Mouse (Mus musculus) Patski (cell line): ENCODE data around the gene Pard3b. TPM values are rescaled to one million over a fixed set of nuclear protein-coding genes. Genes with fewer than 3 reads are reported as not detected.

ENCODE experiments used
- ATAC-seq: fragments of 100-300 bp; one replicate; pipeline ENCODE4 v1.8.0; 2021
- CTCF ChIA-PET: fragments of 350-600 bp; sonication (Branson Sonifier 250); formaldehyde crosslinking; loops from one replicate; lab custom pipeline; 2022; ENCODE audit warnings: inconsistent platforms; lab: Charles Lee
- POLR2A ChIA-PET: fragments of 350-600 bp; sonication (Branson Sonifier 250); formaldehyde crosslinking; loops from one replicate; lab custom pipeline; 2022; ENCODE audit warnings: antibody characterized with exemption, inconsistent platforms; lab: Charles Lee
- DNase-seq: peaks from one replicate; pipeline ENCODE4 v3.0.0-alpha.2; 2011; ENCODE audit warnings: low read depth, low spot score
- H3K27me3 ChIP-seq: fragments of 371-371 bp; one replicate; pipeline ENCODE4 v1.5.1; 2021
- CTCF ChIP-seq: fragments of 100-300 bp; IDR thresholded peaks from one replicate; pipeline ENCODE4 v1.5.1; 2021
- in situ Hi-C: fragments of 300-500 bp; cut with MboI; formaldehyde crosslinking; loops from 3 replicates; pipeline ENCODE4 v1.11.1; 2018; ENCODE audit warnings: low pct_unique_long_range_greater_than_20kb, mixed read lengths
- polyA plus RNA-seq: library from polyadenylated mRNA; unstranded; gene quantifications from one replicate; pipeline ENCODE4 v1.2.3, GENCODE M21; 2021

Gene Pard3b
- polyA plus RNA-seq, 1 experiment from 2014 or later, result 9.1 TPM

DNA sequence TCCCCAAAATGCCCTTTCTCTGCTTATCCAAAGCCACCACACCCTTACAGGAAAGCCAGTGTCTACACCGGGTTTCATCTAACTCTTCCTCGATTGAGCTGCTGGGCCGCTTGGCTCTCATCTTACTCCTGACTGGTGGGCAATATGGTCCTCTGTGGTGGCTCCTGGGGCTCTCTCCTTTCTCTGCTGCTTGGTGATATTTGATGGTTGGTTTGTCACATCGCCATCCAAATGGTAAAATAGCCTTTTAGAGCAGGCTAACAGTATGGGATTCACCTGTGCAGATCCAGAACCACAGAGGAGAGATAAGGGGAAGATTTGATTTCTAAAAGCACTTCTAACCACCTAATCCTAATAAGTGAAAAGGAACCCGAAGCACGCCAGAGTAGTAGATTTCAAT lies 986.2 kb downstream of the Pard3b start:
- POLR2A ChIA-PET, result interaction anchor here (0.5 kb wide), 1 partner anchor 1487 kb away, joined by 4 read pairs; no protein-coding TSS in a partner anchor
- in situ Hi-C loops, result no loop called here
- CTCF ChIA-PET, result interaction anchor here (1.1 kb wide), 1 partner anchor 17 kb away, joined by 3 read pairs; no protein-coding TSS in a partner anchor
- ATAC-seq (no peak), DNase-seq (no peak)
- no peaks in the 10 kb centered on the region for H3K27me3 ChIP-seq
- TF ChIP-seq CTCF, result no peak

DNA sequence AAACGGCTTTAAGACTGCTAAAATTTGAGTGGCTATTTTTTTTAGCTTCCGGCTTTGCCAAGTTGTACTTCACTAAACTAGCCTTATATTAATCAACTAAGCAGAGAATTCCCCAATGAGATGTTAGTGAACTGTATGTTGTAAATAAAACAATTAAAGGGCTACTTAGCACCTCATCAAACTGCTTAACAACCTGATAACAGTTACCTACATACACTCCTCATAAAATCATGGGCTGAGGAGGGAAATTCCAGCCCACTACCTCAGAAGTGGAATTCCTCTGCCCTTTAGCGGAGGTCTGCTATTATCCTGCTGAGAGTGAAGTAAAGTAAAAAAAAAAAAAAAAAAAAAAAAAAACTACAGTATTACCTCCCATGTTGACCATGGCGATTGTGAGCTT lies 986.7 kb downstream of the Pard3b start:
- ChIA-PET CTCF (interaction anchor here (1.1 kb wide), 1 partner anchor 17 kb away, joined by 3 read pairs; no protein-coding TSS in a partner anchor), POLR2A (no interaction called here)
- no peak for ATAC-seq
- no peak for DNase-seq
- in situ Hi-C loops, result no loop called here
- TF ChIP-seq CTCF, result no peak
- H3K27me3 ChIP-seq, result no peaks in the 10 kb centered on the region

- CTCF ChIA-PET, result interaction anchor here (1.3 kb wide), 1 partner anchor 11 kb away, joined by 3 read pairs; no protein-coding TSS in a partner anchor
- in situ Hi-C loops, result no loop called here
Measured at GRCm38 (mm10) chr1:62625819-62626505, 987.3 kb downstream of the Pard3b start.

DNA sequence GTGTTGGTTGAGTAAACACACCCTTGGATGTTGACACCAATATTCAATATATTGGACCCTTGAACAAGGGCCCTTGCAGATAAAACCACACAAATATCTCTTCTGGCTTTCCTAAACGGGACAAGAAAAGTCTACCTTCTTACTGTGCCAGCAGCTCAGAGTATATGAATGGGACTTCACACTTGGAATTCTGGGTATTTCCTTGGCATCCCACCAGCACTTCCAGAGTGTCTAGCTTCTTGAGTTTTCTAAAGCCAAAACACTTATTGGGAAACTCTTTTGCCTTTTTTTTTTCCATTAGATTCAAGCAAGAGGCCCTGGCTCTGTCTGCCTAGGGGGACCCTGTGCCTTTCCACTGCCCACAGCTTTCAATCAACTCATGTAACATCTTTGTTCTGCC lies 991.3 kb downstream of the Pard3b start:
- no peak for TF ChIP-seq CTCF
- ATAC-seq (no peak), DNase-seq (no peak)
- in situ Hi-C loops, result no loop called here
- no peaks in the 10 kb centered on the region for H3K27me3 ChIP-seq
- ChIA-PET POLR2A (no interaction called here), CTCF (interaction anchor here (1.7 kb wide), 1 partner anchor 17 kb away, joined by 3 read pairs; no protein-coding TSS in a partner anchor)

More at GRCm38 (mm10) chr1:62625819-62626505, 987.3 kb downstream of the Pard3b start:
- no peak for ATAC-seq
- POLR2A ChIA-PET, result no interaction called here
- TF ChIP-seq CTCF, result no peak
- DNase-seq, result no peak
- no peaks in the 10 kb centered on the region for H3K27me3 ChIP-seq

- DNase-seq (no peak), ATAC-seq (no peak)
- in situ Hi-C loops, result no loop called here
- no peaks in the 10 kb centered on the region for H3K27me3 ChIP-seq
- CTCF ChIA-PET, result interaction anchor here (1.3 to 1.7 kb wide), 3 partner anchors 9 to 31 kb away, joined by 3 to 4 read pairs (median 3); no protein-coding TSS in a partner anchor
- no peak for TF ChIP-seq CTCF
- POLR2A ChIA-PET, result interaction anchor here (0.7 kb wide), 1 partner anchor 268 kb away, joined by 3 read pairs; no protein-coding TSS in a partner anchor
Measured at GRCm38 (mm10) chr1:62631511-62632305, 993.1 kb downstream of the Pard3b start.

GRCm38 (mm10) chr1:62632886-62633285 lies 994.3 kb downstream of the Pard3b start:
- ChIA-PET CTCF (interaction anchor here (1.3 kb wide), 1 partner anchor 32 kb away, joined by 3 read pairs; no protein-coding TSS in a partner anchor), POLR2A (no interaction called here)
- no peaks in the 10 kb centered on the region for H3K27me3 ChIP-seq
- DNase-seq (no peak), ATAC-seq (no peak)
- in situ Hi-C loops, result no loop called here
- TF ChIP-seq CTCF, result no peak

- ATAC-seq (no peak), DNase-seq (no peak)
- in situ Hi-C loops, result no loop called here
- TF ChIP-seq CTCF, result no peak
- ChIA-PET CTCF (no interaction called here), POLR2A (no interaction called here)
- no peaks in the 10 kb centered on the region for H3K27me3 ChIP-seq
Measured at GRCm38 (mm10) chr1:62635203-62635602, 996.6 kb downstream of the Pard3b start.

- DNase-seq, result peak; percentile 64
- CTCF ChIA-PET, result interaction anchor here (1.4 kb wide), 1 partner anchor 10 kb away, joined by 3 read pairs; no protein-coding TSS in a partner anchor
- no peak for TF ChIP-seq CTCF
- in situ Hi-C loops, result no loop called here
- H3K27me3 ChIP-seq, result no peaks in the 10 kb centered on the region
- ATAC-seq, result peak; percentile 49
- POLR2A ChIA-PET, result interaction anchor here (0.6 kb wide), 1 partner anchor 10 kb away, joined by 6 read pairs; no protein-coding TSS in a partner anchor
Measured at GRCm38 (mm10) chr1:62636906-62637673, 998.5 kb downstream of the Pard3b start.

DNA sequence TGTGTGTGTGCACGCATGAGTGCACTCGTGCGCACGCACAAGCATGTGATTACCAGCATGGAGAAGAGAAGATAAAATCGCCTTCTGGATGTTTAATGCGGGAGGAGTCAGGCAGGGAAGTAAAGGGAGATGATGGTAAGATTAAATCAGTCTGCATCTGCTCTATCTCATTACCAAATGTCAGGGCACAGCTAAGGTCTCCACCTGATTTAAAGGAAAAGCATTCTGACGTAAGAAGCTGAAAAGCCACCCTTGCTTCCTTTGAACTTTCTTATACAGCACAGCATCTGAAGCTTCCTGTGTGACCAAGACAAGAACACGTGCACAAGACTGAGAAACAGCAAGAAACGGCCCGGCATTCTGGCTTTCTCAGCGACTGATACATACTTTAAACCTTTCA lies 1000.4 kb downstream of the Pard3b start:
- ChIA-PET CTCF (no interaction called here), POLR2A (no interaction called here)
- no peaks in the 10 kb centered on the region for H3K27me3 ChIP-seq
- DNase-seq (no peak), ATAC-seq (no peak)
- in situ Hi-C loops, result no loop called here
- no peak for TF ChIP-seq CTCF

- in situ Hi-C loops, result no loop called here
- ChIA-PET POLR2A (no interaction called here), CTCF (no interaction called here)
- DNase-seq (no peak), ATAC-seq (no peak)
- no peaks in the 10 kb centered on the region for H3K27me3 ChIP-seq
- no peak for TF ChIP-seq CTCF
Measured at GRCm38 (mm10) chr1:62639440-62639839, 1000.8 kb downstream of the Pard3b start.
